Mouse (Mus musculus) liver, embryonic 14.5 days (tissue): ENCODE measurements around the gene Akap9. TPM values are rescaled to one million over a fixed set of nuclear protein-coding genes. Genes with fewer than 3 reads are reported as not detected.
A peak's percentile ranks its signal among the peaks of the same experiment; 100 is the strongest.

Source experiments
- ATAC-seq: fragments of 200-750 bp; cut with Nextera tagmentation; 2 replicates; pipeline ENCODE4 v1.8.0; 2017; ENCODE audit warnings: moderate number of reproducible peaks, mild to moderate bottlenecking, moderate library complexity; ENCODE audit not compliant: insufficient read depth
- DNase-seq, 3 experiments: peaks; one replicate each; pipeline ENCODE4 v3.0.0-alpha.2; 2012 to 2013; ENCODE audit warnings: low read depth in 3 of 3, low spot score in 3 of 3
- H3K27ac ChIP-seq: fragments of 300-500 bp; sonication (generic); 2 replicates; pipeline ENCODE4 v1.5.1; 2014; ENCODE audit warnings: moderate library complexity, mild to moderate bottlenecking, control low read depth, inconsistent platforms
- H3K27me3 ChIP-seq: fragments of 300-500 bp; sonication (generic); 2 replicates; pipeline ENCODE4 v1.6.1; 2014; ENCODE audit warnings: mild to moderate bottlenecking, low read length, moderate library complexity; ENCODE audit not compliant: control insufficient read depth, insufficient read depth
- H3K36me3 ChIP-seq: fragments of 300-500 bp; sonication (generic); replicated peaks from 2 replicates; pipeline ENCODE4 v1.6.1; 2014; ENCODE audit warnings: low read depth; ENCODE audit not compliant: control insufficient read depth, insufficient read depth
- H3K4me1 ChIP-seq, 2 experiments: fragments of 200-500 bp in 1 of 2; fragments of 300-500 bp in 1 of 2; sonication (generic) in 1 of 2; replicated peaks; 2 replicates each; pipeline ENCODE4 v1.6.1; 2012 to 2014; ENCODE audit warnings: antibody characterized with exemption in 1 of 2, inconsistent platforms in 1 of 2, low read length in 1 of 2; ENCODE audit not compliant: control insufficient read depth in 2 of 2, insufficient read depth in 2 of 2
- H3K4me2 ChIP-seq: fragments of 300-500 bp; sonication (generic); 2 replicates; pipeline ENCODE4 v1.6.1; 2014; ENCODE audit warnings: low read depth, mild to moderate bottlenecking, control low read depth, moderate library complexity
- H3K4me3 ChIP-seq, 2 experiments: fragments of 200-500 bp in 1 of 2; fragments of 300-500 bp in 1 of 2; sonication (generic) in 1 of 2; 2 replicates each; pipeline ENCODE4 v1.5.1; 2012 to 2014; ENCODE audit warnings: low read depth in 2 of 2, low read length in 2 of 2, mild to moderate bottlenecking in 2 of 2, control low read depth in 1 of 2, inconsistent platforms in 1 of 2, moderate library complexity in 1 of 2; ENCODE audit not compliant: insufficient read depth in 1 of 2
- H3K9ac ChIP-seq: fragments of 300-500 bp; sonication (generic); replicated peaks from 2 replicates; pipeline ENCODE4 v1.6.1; 2014; ENCODE audit warnings: mild to moderate bottlenecking, control low read depth, moderate library complexity
- H3K9me3 ChIP-seq: fragments of 300-500 bp; sonication (generic); 2 replicates; pipeline ENCODE4 v1.6.1; 2016; ENCODE audit warnings: low read length, mixed read lengths; ENCODE audit not compliant: control insufficient read depth
- CTCF ChIP-seq: IDR thresholded peaks from 2 replicates; pipeline ENCODE4 v1.5.1; 2016; ENCODE audit warnings: antibody characterized with exemption, low read depth, control low read depth
- EP300 ChIP-seq: IDR thresholded peaks from 2 replicates; pipeline ENCODE4 v1.6.1; 2016; ENCODE audit warnings: antibody characterized with exemption, low read depth
- WGBS: fragments of 180-500 bp; shearing (Covaris S2); extraction: QIAGEN DNeasy Blood & Tissue Kit; methylation state at CpG from one replicate; pipeline ENCODE4 v1.1.7; 2014; ENCODE audit not compliant: insufficient replicate concordance; 5-methylcytosine and 5-hydroxymethylcytosine counted together
- polyA plus RNA-seq, 2 experiments: library from polyadenylated mRNA; depleted of rRNA in 1 of 2; stranded (reverse) in 1 of 2; unstranded in 1 of 2; fragments of >200 nt; fragmentation: Nextera tagmentation in 1 of 2; extraction: Ambion mirVana in 1 of 2; gene quantifications; 2 replicates each; pipeline versions ENCODE4 v1.2.1 to v1.2.3; 2012 to 2014

Gene Akap9
- polyA plus RNA-seq, 2 experiments: 6.2 to 17.8 TPM

DNA sequence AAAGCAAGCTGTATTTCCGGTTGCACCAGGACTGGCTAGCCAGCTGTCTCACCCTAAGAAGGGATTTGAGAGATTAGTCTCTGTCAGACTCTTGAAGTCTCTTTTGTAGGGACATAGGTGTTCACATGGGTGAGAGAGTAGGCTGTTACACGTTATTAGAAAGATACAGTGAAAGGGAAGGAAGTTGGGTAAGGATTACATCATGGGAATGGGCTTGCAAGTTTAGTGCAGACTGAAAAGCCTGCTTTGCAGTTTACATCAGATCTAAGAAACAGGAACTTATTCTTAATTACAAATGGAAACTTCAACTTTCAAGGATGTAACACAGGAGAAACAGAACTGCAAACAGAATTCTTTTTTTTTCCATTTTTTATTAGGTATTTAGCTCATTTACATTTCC, 22.4 kb upstream of the Akap9 start:
- ATAC-seq: no peak
- TF ChIP-seq CTCF (no peak), EP300 (no peak)
- Histone ChIP-seq H3K4me3 (no peak overlapping the region), H3K4me2 (no peak overlapping the region), H3K27me3 (no peaks in the 10 kb centered on the region), H3K36me3 (no peaks in the 10 kb centered on the region), H3K4me1 (no peaks in the 10 kb centered on the region), H3K9ac (no peak overlapping the region), H3K9me3 (no peaks in the 10 kb centered on the region), H3K27ac (no peak overlapping the region)
- no peak for DNase-seq
- WGBS: 28% methylated on average over 2 of the region's 2 CpGs

DNA sequence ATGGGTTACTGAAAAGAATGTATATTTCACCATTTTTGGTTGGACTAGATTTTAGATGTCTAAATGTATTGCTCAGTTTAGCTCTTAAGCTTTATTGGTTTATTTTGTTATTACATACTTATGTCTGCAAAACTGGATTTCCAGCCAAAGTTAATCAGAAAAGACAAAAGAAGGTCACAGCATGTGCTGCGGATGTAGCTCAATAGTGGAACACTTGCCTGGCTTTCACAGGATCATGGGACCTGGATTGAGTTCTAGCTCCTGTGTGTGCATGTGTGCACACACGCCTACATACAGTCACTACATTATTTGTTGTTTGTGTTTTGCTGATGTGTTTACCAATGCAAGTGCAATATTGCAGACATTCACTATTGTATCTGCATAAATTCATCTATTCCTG, 5.5 kb upstream of the Akap9 start:
- no peak overlapping the region for H3K4me3 ChIP-seq
- no peaks in the 10 kb centered on the region for H3K9me3 ChIP-seq
- no peak overlapping the region for H3K27ac ChIP-seq
- H3K27me3 ChIP-seq: no peaks in the 10 kb centered on the region
- H3K4me2 ChIP-seq: no peak overlapping the region
- H3K36me3 ChIP-seq: no peaks in the 10 kb centered on the region
- TF ChIP-seq CTCF (no peak), EP300 (no peak)
- no peak for DNase-seq
- no peak for ATAC-seq
- peaks cover 0 to 1% of the 10 kb centered on the region in 2 experiments; a peak in 2 of 4 replicates for H3K4me1 ChIP-seq
- 54% methylated on average over 2 of the region's 2 CpGs for WGBS
- no peak overlapping the region for H3K9ac ChIP-seq

GRCm38 (mm10) chr5:3926666-3927065, 1.2 kb upstream of the Akap9 start:
- no peak for ATAC-seq
- Histone ChIP-seq H3K4me2 (no peak overlapping the region), H3K27me3 (no peaks in the 10 kb centered on the region), H3K4me1 (peaks cover 5 to 8% of the 10 kb centered on the region in 2 experiments; a peak in 3 of 4 replicates), H3K9ac (no peak overlapping the region), H3K27ac (no peak overlapping the region), H3K9me3 (no peaks in the 10 kb centered on the region), H3K36me3 (no peaks in the 10 kb centered on the region), H3K4me3 (no peak overlapping the region)
- TF ChIP-seq EP300 (no peak), CTCF (no peak)
- no peak for DNase-seq
- WGBS: 50% methylated on average over 4 of the region's 4 CpGs

- ATAC-seq (peak; percentile 64), DNase-seq (peak; percentile 3 to 40 (median 22))
- no peak overlapping the region; the same call in 1 of the 2 replicates for H3K27ac ChIP-seq
- no peaks in the 10 kb centered on the region for H3K9me3 ChIP-seq
- WGBS: under 1% methylated on average over 12 of the region's 12 CpGs
- no peaks in the 10 kb centered on the region for H3K36me3 ChIP-seq
- H3K4me3 ChIP-seq: peak overlapping the region; percentile 80 to 99
- H3K9ac ChIP-seq: peak overlapping the region; percentile 78
- TF ChIP-seq EP300 (no peak), CTCF (no peak)
- peak overlapping the region; percentile 69 for H3K4me2 ChIP-seq
- no peaks in the 10 kb centered on the region for H3K27me3 ChIP-seq
- H3K4me1 ChIP-seq: peaks cover 5 to 8% of the 10 kb centered on the region in 2 experiments; a peak in 3 of 4 replicates
These were observed 814 bp downstream of the Akap9 start for GRCm38 (mm10) chr5:3928690-3929046.

DNA sequence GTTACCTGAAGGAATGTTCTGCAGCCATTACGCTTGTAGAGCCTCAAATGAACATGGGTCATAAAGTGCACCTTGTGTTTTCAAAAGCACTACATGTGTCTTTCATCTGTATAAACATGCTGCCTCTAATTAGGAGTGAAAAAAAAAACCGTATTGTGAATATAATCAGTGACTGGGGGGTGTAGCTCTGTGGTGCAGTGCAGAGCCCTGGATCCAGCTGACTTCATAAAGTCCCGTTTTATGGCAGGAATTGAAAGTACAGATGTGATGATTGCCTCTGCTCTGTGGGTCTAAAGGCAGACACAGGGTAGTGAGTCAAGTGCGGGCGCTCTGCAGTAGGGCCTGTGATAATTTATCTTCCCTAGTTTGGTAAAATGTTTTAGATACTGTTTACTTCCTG, 2.9 kb downstream of the Akap9 start:
- H3K9ac ChIP-seq: no peak overlapping the region
- no peak overlapping the region for H3K4me2 ChIP-seq
- DNase-seq: no peak
- no peak overlapping the region for H3K4me3 ChIP-seq
- TF ChIP-seq CTCF: no peak
- no peak for TF ChIP-seq EP300
- WGBS: 71% methylated on average over 5 of the region's 5 CpGs
- peaks cover 5 to 8% of the 10 kb centered on the region in 2 experiments; a peak in 3 of 4 replicates for H3K4me1 ChIP-seq
- H3K36me3 ChIP-seq: no peaks in the 10 kb centered on the region
- no peak overlapping the region for H3K27ac ChIP-seq
- ATAC-seq: no peak
- H3K27me3 ChIP-seq: no peaks in the 10 kb centered on the region
- H3K9me3 ChIP-seq: no peaks in the 10 kb centered on the region
